Mouse (Mus musculus): ENCODE data around the gene Trmt13. TPM values are rescaled to one million over a fixed set of nuclear protein-coding genes. Genes with fewer than 3 reads are reported as not detected.

Trmt13 gene
- polyA plus RNA-seq (2012; rRNA removed) = 7.9 TPM in 2 replicates

GRCm38 (mm10) chr3:116614295-116614892 lies at the start of gene Trmt13:
Trmt13 (minus strand) TSS chr3:116614587.

GRCm38 (mm10) chr3:116662463-116662863 lies 48.1 kb upstream of the Trmt13 start, which contains the start of gene Mfsd14a:
Mfsd14a (minus strand) TSS chr3:116662677.

GRCm38 (mm10) chr3:116594728-116595602 lies 19.4 kb downstream of the Trmt13 start, which contains the start of gene Sass6:
Sass6 (plus strand) TSS chr3:116594982.

GRCm38 (mm10) chr3:116562408-116563094 lies 51.8 kb downstream of the Trmt13 start, which contains the start of gene Lrrc39:
Lrrc39 (plus strand) TSS chr3:116562973.

Other genes with a start within 250 kb of the Trmt13 start
- gene Cdc14a, start 190.6 kb downstream of the Trmt13 start, polyA plus RNA-seq (2012; rRNA removed) = 1.6 and 1.8 TPM in 2 replicates
- gene Rtca, start 106.4 kb downstream of the Trmt13 start, polyA plus RNA-seq (2012; rRNA removed) = 18.6 and 19.4 TPM in 2 replicates
- 10.2 and 11.8 TPM in 2 replicates for gene Dbt, start 101.5 kb downstream of the Trmt13 start, polyA plus RNA-seq (2012; rRNA removed)
- gene Lrrc39, start 51.6 kb downstream of the Trmt13 start, polyA plus RNA-seq (2012; rRNA removed) = 2.3 and 2.8 TPM in 2 replicates
- gene Sass6, start 19.6 kb downstream of the Trmt13 start, polyA plus RNA-seq (2012; rRNA removed) = 8.5 and 8.6 TPM in 2 replicates
- gene Mfsd14a, start 48.1 kb upstream of the Trmt13 start, polyA plus RNA-seq (2012; rRNA removed) = 15.2 and 18.8 TPM in 2 replicates
- gene Gm43191, start 66.7 kb upstream of the Trmt13 start, polyA plus RNA-seq (2012; rRNA removed) = 0.05 TPM in 1 of 2 replicates, not detected in the other
- gene Slc35a3, start 98.2 kb upstream of the Trmt13 start, polyA plus RNA-seq (2012; rRNA removed) = 7.9 and 9.0 TPM in 2 replicates
- gene Agl, start 193.6 kb upstream of the Trmt13 start, polyA plus RNA-seq (2012; rRNA removed) = 2.7 and 3.0 TPM in 2 replicates
- gene Frrs1, start 244.9 kb upstream of the Trmt13 start, polyA plus RNA-seq (2012; rRNA removed) = 18.7 and 22.8 TPM in 2 replicates